Mouse (Mus musculus) kidney, adult 2 months (tissue): ENCODE measurements around the gene Ppp1r26.

ENCODE experiments used
- CTCF ChIP-seq: fragments of 200-500 bp; conservative IDR thresholded peaks from 2 replicates; pipeline ENCODE4 v1.5.1; 2011; ENCODE audit warnings: low read depth, mild to moderate bottlenecking, control low read depth, low read length, moderate library complexity, mixed read lengths; ENCODE audit not compliant: insufficient read depth, insufficient read length
- POLR2A ChIP-seq: fragments of 200-500 bp; IDR thresholded peaks from one replicate; pipeline ENCODE4 v1.6.1; 2011; ENCODE audit warnings: low read depth, low read length, control low read depth

DNA sequence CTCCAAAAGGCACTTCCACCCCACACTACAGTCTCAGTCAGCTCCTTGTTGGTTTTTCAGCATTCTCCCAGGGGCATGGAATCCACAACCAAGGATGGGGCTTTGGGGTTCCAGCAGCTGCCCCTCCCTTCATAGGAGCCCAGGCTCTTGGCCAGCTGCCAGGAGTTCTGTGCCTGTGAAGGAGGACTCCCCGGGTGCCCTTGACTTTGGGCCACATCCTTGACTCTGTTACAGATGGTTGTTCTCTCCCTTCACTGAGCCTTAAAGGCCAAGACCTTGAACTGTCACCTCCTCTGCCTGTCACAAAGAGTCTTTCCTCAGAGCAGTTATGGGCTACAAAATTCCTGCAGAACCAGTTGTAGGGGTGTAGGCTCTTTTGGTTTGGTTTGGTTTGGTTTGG, 13.8 kb upstream of the Ppp1r26 start:
- no peak for TF ChIP-seq POLR2A
- TF ChIP-seq CTCF: no peak
